Mouse (Mus musculus) lung, adult 18-20 months (tissue): ENCODE results near the gene Akap14.
"Not testable (repeated sequence)": the region's sequence is repeated elsewhere in the genome, so short reads cannot be mapped to it uniquely, and the experiment has no call there.

ENCODE experiments used
- DNase-seq, 2 experiments: peaks; one replicate each; pipeline ENCODE4 v3.0.0; 2022; ENCODE audit warnings: mixed read lengths in 2 of 2

Akap14 gene

GRCm38 (mm10) chrX:37168742-37169141, at the start of gene Akap14:
Gene Akap14 (minus strand): TSS chrX:37168842.
- no peak for DNase-seq

DNA sequence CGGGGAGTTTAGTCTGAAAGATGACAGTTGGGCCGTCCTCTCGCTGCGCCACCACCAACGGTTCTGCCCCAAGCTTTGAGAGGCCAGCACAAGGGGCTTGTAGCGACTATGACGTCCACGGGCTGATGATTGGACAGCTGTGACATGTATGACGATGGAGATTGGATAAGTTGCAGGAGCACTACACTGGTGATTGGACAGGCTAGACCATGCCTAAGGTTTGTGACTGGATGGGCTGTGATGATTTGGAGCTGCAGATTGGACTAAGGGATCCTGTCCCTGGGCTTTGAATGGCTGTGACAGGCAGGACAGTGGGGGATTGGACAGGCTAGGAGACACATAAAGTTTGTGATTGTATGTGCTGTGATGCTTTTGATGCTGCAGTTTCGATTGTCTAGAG, 42.3 kb upstream of the Akap14 start, which contains the start of gene Gm9:
TSS of gene Gm9 (minus strand) at position 101 of the 400 bp plus-strand sequence.
- no peak for DNase-seq

GRCm38 (mm10) chrX:37198676-37199075, 30.0 kb upstream of the Akap14 start:
- DNase-seq: no peak

- peak; percentile 1 to 3 for DNase-seq
Measured at GRCm38 (mm10) chrX:37191744-37192379, 23.2 kb upstream of the Akap14 start.

- DNase-seq: peak; percentile 83
Measured at GRCm38 (mm10) chrX:37191105-37191743, 22.6 kb upstream of the Akap14 start, which contains the start of the genes Ndufa1 and Rnf113a1. Gene Ndufa1 (minus strand): TSS chrX:37191163. Gene Rnf113a1 (plus strand): TSS chrX:37191245.

DNA sequence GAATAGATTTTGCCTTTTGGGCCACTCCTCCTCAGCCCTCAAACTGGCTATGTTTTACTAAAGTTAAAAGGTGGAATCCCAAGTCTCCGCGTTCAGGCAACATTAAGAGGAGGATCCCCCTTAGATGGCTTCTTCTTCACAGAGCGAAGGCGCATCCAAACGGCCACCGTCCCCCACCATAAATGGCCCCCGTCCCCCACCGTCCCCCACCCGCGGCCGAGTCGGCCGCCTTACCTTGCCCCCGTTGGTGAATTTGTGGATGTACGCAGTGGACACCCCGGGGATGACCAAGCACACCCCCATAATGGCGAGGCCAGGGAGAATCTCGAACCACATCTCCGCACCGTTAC, 22.1 kb upstream of the Akap14 start:
- DNase-seq: no peak

GRCm38 (mm10) chrX:37184401-37184800, 15.8 kb upstream of the Akap14 start:
- DNase-seq: not testable (repeated sequence)

GRCm38 (mm10) chrX:37167085-37167484, 1.6 kb downstream of the Akap14 start:
- peak; percentile 27 to 57 for DNase-seq

DNA sequence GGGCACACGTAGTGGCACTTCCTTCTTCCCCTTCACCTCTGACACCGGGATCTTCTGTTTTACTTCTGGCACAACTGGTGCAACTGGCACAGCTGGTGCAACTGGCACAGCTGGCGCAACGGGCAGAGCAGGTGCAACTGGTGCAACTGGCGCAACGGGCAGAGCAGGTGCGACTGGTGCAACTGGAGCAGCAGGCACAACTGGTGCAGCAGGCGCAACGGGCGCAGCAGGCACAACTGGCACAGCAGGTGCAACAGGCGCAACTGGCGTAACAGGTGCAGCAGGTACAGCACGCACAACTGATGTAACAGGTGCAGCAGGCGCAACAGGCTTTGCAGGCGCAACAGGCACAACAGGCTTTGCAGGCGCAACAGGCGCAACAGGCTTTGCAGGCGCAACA, 5.5 kb downstream of the Akap14 start:
- no peak for DNase-seq

- DNase-seq: no peak
Measured at GRCm38 (mm10) chrX:37161169-37161568, 7.5 kb downstream of the Akap14 start.

DNA sequence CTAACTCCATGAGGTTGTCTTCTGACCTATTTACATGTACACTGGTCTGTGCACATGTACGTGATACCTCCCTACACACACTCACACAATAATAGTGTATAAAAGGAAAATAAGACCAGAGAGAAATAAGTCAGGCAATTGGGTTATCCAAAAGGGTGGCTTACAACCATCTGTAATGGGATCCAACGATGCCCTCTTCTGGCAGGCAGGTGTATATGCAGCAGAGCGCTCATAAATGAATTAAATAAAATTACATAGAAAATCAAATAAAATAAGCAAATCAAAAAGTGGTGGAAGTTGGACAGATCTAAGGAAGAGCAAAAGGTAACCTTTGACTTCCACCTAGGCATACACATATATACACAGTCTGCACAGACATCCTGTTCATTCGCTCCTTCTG, 10.8 kb downstream of the Akap14 start:
- no peak for DNase-seq

DNA sequence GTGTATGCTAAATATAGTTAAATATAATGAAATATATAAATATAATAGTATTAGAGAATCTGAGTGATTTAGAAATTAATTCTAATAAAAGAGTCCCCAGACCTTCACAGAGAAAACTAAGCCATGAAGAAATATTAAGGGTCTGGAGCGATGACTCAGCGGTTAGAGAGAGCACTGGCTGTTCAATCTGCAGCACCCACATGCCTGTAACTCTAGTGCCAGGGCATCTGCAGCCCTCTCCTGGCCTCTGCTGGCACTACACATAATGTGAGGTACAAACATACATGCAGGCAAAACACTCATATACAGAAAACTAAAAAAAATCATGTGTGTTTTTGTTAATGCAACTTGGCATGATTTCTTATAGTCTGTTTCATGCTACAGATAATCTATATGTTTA, 23.7 kb downstream of the Akap14 start:
- peak in 1 of 2 experiments; percentile 3 for DNase-seq

- not testable (repeated sequence) for DNase-seq
Measured at GRCm38 (mm10) chrX:37144498-37144897, 24.1 kb downstream of the Akap14 start.

- no peak for DNase-seq
Measured at GRCm38 (mm10) chrX:37141732-37142131, 26.9 kb downstream of the Akap14 start.

GRCm38 (mm10) chrX:37126671-37127358, 41.8 kb downstream of the Akap14 start, which contains the start of gene Nkap:
Gene Nkap (plus strand): TSS chrX:37126795.
- DNase-seq: peak; percentile 71

- DNase-seq: no peak
Measured at GRCm38 (mm10) chrX:37125511-37125910, 43.1 kb downstream of the Akap14 start.

DNA sequence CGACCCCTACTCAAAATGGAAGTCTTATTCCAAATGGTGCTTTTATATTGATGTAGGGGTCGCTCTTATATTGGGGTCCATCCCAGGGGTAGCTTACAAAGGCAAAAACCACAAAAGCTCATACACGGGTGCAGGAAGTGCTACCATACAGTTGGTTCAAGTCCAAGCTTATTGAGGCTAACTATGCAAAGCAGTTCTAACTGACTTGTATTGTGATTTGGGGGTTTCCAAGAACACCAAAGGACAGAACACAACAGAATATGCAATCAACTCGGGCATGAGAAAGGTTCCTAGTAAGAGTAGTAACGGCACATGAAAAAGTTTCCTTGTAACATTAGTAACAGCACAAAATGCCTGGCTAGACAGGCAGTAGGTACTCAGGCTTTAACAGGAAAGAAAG, 48.4 kb downstream of the Akap14 start:
- no peak for DNase-seq

DNA sequence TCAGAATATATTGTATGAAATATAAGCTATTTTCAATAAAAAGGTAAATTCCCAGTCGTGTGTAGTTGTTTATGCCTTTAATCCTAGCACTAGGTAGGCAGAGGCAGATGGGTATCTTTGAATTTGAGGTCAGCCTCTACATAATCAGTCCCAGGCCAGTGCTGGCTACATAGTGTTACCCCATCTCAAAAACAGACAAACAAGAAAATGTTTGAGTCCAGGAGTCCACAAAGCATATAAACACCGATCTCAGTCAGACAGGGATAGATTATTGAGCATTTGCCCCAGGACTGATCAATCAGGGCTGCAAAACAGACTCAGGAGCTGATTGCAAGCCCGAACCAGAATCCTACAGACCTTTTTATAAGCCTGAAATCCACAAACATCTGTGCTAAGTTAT, 49.1 kb downstream of the Akap14 start:
- DNase-seq: no peak

DNA sequence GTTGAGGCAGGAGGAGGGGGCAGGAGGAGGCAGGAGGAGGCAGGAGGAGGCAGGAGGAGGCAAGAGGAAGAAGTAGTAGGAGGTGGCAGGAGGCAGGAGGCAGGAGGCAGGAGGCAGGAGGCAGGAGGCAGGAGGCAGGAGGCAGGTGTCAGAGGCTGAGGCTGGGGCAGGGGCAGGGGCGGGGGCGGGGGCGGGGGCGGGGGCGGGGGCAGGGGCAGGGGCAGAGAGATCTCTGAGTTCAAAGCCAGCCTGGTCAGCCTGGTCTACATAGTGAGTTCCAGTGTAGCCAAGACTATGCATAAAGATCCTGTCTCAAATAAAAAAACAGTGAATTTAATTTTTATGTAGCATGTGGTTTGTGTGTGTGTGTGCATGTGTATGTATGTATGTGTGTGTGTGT, 51.6 kb downstream of the Akap14 start:
- DNase-seq: no peak

DNA sequence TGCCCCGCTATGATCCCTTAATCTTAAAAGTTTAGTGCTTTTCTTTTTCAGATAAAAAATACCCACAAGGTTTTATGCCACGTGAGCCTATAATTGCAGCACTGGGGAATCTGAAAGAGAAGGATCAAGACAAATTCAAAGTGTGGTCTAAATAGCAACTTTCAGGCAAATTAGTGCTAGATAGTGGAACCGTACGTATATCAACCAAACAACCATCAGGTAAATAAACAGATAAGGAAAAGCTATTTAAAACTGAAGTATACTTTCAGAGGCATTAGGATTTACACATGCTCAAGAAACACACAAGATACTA, 57.8 kb downstream of the Akap14 start:
- no peak for DNase-seq

- DNase-seq: peak; percentile 95 to 97
Measured at GRCm38 (mm10) chrX:37110193-37110880, 58.3 kb downstream of the Akap14 start, which contains the start of gene Upf3b. Gene Upf3b (minus strand): TSS chrX:37110322.

DNA sequence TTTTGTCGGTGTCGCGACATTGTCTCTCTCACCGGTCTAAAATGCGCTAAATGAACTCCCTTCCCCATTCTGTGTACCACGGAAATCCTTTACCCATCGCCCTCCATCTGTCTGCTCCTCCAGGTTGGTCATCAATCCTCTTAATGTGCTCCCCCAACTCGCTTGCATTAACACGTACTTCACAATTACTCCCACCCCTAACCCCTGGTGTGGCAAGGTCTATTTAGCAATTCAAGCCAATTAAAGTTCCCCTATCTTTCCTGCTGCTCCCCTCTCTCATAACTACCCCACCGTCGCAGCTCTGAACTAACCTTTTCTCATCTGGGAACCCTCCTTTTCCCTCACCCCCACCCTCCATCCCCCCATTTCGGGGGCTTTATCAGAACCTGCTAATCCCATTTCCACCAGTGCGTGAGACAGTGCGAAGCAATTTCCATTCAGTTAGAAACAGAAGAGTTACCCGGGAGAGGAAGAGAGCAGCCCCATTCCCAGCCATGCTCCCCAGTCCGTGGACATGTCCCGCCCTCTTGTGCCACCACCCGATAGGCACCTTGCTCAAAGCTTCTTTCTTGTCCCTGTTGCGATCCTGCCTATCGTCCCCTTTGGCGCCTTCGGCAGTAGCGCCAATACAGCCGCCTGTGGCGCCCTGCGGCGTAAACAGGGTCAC, 59.0 kb downstream of the Akap14 start:
- DNase-seq: no peak

DNA sequence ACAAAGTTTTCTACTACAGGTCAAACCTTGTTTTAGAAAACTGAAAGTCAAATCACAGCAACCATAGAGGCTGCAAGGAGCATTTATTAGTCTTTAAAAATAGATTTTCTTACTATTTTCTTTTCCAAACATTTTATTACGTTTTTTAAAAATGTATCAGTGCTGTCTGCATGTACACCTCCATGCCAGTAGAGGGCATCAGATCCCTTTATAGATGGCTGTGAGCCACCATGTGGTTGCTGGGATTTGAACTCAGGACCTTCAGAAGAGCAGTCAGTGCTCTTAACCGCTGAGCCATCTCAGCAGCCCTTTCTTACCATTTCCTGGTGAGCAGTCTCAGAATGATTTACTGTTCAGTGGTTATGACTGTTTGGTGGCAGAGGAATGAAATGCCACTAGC, 64.8 kb downstream of the Akap14 start:
- no peak for DNase-seq
